Mouse (Mus musculus) lung, adult 2 months (tissue): Measurements from ENCODE around the gene Clic5.

Experiments
- CTCF ChIP-seq: fragments of 200-500 bp; IDR thresholded peaks from 2 replicates; pipeline ENCODE4 v1.5.1; 2011; ENCODE audit warnings: mild to moderate bottlenecking, low read length, control low read depth; ENCODE audit not compliant: insufficient read depth
- POLR2A ChIP-seq: fragments of 200-500 bp; IDR thresholded peaks from 2 replicates; pipeline ENCODE4 v1.6.1; 2011; ENCODE audit warnings: low read depth, mild to moderate bottlenecking, control low read depth, low read length, borderline replicate concordance; ENCODE audit errors: extremely low read depth

GRCm38 (mm10) chr17:44244625-44245024 is 56.2 kb downstream of the Clic5 start:
- TF ChIP-seq POLR2A (no peak), CTCF (0 out of 2 replicates have a peak, but pooled peaks have one; percentile 2)
